Mouse (Mus musculus) spleen, postnatal 0 days (tissue): ENCODE results near the gene Mup3. TPM values are rescaled to one million over a fixed set of nuclear protein-coding genes. Genes with fewer than 3 reads are reported as not detected.

Experiments
- polyA plus RNA-seq: library from polyadenylated mRNA; unstranded; fragments of >200 nt; fragmentation: Nextera tagmentation; extraction: Ambion mirVana; gene quantifications from 2 replicates; pipeline ENCODE4 v1.2.1, GENCODE M21; 2015

Mup3 gene
- polyA plus RNA-seq, result not detected in 2 replicates

DNA sequence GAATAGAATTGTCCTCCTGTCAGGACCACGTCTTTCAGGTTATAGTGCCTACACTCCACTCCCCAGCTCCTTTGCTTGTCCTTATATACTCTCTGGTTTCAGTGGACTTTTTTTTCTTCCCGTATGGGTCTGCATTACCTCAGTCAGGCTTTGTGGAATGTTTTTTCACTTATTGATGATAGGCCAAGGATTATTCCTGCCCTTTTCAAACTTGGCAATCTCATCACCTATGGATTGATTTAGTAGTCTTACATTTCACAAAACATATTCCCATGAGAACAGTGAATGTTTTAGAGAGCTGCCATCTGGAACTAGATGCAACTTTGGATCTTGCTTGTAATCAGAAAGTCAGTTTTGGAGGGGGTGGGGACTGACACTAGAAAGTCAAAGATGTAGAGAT, at the start of gene Mup3:
Mup3 (minus strand) TSS at position 102 of the 400 bp plus-strand sequence.

DNA sequence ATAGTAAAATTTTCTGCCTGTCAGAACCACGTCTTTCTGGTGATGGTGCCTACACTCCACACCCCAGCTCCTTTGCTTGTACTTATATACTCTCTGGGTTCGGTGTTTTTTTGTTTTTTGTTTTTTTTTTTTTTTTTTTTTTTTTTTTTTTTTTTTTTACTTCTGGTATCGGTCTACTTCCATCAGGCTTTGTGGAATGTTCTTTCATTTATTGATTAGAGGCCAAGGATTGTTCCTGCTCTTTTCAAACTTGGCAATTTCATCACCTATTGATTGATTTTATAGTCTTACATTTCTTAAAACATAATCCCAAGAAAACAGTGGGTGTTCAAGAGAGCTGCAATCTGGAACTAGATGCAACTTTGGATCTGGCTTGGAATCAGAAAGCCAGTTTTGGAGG, 33.1 kb downstream of the Mup3 start, which contains the start of gene Mup20:
Mup20 (minus strand) TSS at position 101 of the 400 bp plus-strand sequence.

Other genes with a start within 250 kb of the Mup3 start
- not detected in 2 replicates for gene Mup20, start 33.2 kb downstream of the Mup3 start, polyA plus RNA-seq
- gene Mup21, start 63.5 kb upstream of the Mup3 start, polyA plus RNA-seq, result not detected in 2 replicates
- gene Zfp37, start 143.7 kb upstream of the Mup3 start, polyA plus RNA-seq, result 1.2 and 2.0 TPM in 2 replicates
- gene Slc31a2, start 175.2 kb upstream of the Mup3 start, polyA plus RNA-seq, result 15.7 and 21.4 TPM in 2 replicates